Mouse (Mus musculus) spleen, adult 2 months (tissue): ENCODE data around the gene Atl1.

Experiments used
- CTCF ChIP-seq: fragments of 200-500 bp; IDR thresholded peaks from 2 replicates; pipeline ENCODE4 v1.5.1; 2011; ENCODE audit warnings: mild to moderate bottlenecking, inconsistent platforms; ENCODE audit not compliant: insufficient read depth, insufficient read length, insufficient replicate concordance; ENCODE audit errors: extremely low read depth
- POLR2A ChIP-seq: fragments of 200-500 bp; IDR thresholded peaks from 2 replicates; pipeline ENCODE4 v1.6.1; 2011; ENCODE audit warnings: low read depth, low read length, inconsistent platforms

GRCm38 (mm10) chr12:69985546-69985945 lies 93.1 kb downstream of the Atl1 start:
- TF ChIP-seq POLR2A (no peak), CTCF (no peak)
